Mouse (Mus musculus): Measurements from ENCODE around the gene Ifngr1. TPM values are rescaled to one million over a fixed set of nuclear protein-coding genes. Genes with fewer than 3 reads are reported as not detected.

Ifngr1 gene
- polyA plus RNA-seq, 1 experiment from 2014 or later = 77.4 TPM

Other genes starting within 250 kb of the Ifngr1 start
- 0.06 TPM in 1 of 2 replicates, not detected in the other for gene Olig3, start 235.4 kb upstream of the Ifngr1 start, polyA plus RNA-seq (2015; fragmentation: Nextera tagmentation; extraction: Ambion mirVana)
- 0.06 TPM in 1 of 2 replicates, not detected in the other for gene Il22ra2, start 30.0 kb downstream of the Ifngr1 start, polyA plus RNA-seq (2015; fragmentation: Nextera tagmentation; extraction: Ambion mirVana)
- 0.08 and 0.18 TPM in 2 replicates for gene Il20ra, start 120.6 kb downstream of the Ifngr1 start, polyA plus RNA-seq (2015; fragmentation: Nextera tagmentation; extraction: Ambion mirVana)

Measured in stomach, embryonic 15.5 days (tissue).